19 mouse cellular contexts compared by ENCODE assay signal in the genomic region with DNA sequence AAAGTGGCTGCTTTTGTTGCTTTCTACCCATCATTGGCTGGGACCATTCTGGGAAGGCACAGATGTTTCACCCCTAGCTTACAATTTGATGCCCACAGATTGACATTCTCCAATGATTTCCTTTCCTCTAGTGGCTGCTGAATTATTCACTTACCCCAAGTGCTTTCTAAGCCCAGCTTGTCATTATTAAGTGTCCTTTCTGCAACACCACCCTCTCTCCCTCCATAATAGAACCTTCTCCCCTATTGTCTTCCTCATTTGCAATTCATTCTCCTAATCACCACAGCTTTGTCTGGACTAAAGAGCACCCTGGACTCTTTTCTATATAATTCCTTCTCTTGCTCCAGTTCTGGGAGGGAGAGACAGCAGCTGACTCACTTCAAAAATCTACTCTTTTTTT.
DNase-seq lines count a peak whose midpoint lies in the region; ATAC-seq and TF ChIP-seq lines count a peak whose summit lies in the region.
"Had no signal": no experiment of that assay in that cellular context is flagged by ENCODE, and none has a peak within 500 bp of the region (broad histone marks: within the 10 kb centered on the region; RNA-seq: fewer than 3 reads in every experiment).

No protein-coding gene starts in this region.

- no peaks in the 10 kb centered on the region for H3K4me1 ChIP-seq in hindbrain, embryonic 11.5 days (replicated peaks; ENCODE audit: control insufficient read depth, insufficient read depth, low read length)
- no peaks in the 10 kb centered on the region for H3K4me1 ChIP-seq in hindbrain, postnatal 0 days (ENCODE audit: insufficient read depth, low read length)
- peaks cover 7% of the 10 kb centered on the region; the same call in 1 of the 2 replicates for H3K4me1 ChIP-seq in hindbrain, embryonic 14.5 days (replicated peaks; ENCODE audit: control insufficient read depth, insufficient read depth, low read length)
- H3K4me1 ChIP-seq: embryonic facial prominence, embryonic 13.5 days; heart, embryonic 10.5 days; limb, embryonic 15.5 days; stomach, embryonic 15.5 days had no signal

- H3K27ac ChIP-seq in hindbrain, embryonic 11.5 days (ENCODE audit: low read depth, low read length): peak overlapping the region; percentile 75; the same call in 1 of the 2 replicates
- H3K27ac ChIP-seq in hindbrain, postnatal 0 days: no peak overlapping the region
- H3K27ac ChIP-seq in hindbrain, embryonic 14.5 days: no peak overlapping the region
- H3K27ac ChIP-seq: embryonic facial prominence, embryonic 13.5 days; heart, embryonic 10.5 days; left cerebral cortex, adult 2 months; limb, embryonic 15.5 days; stomach, embryonic 15.5 days had no signal

- no peak for TF ChIP-seq CTCF in hindbrain, postnatal 0 days (IDR thresholded peaks at IDR 0.05; ENCODE audit: low read depth)

- no peak overlapping the region for H3K9ac ChIP-seq in hindbrain, embryonic 11.5 days (ENCODE audit: low read depth, low read length)
- H3K9ac ChIP-seq in hindbrain, postnatal 0 days (replicated peaks; ENCODE audit: low read length): no peak overlapping the region
- H3K9ac ChIP-seq in hindbrain, embryonic 14.5 days: no peak overlapping the region
- H3K9ac ChIP-seq: embryonic facial prominence, embryonic 13.5 days; limb, embryonic 15.5 days; stomach, embryonic 15.5 days had no signal

- H3K4me2 ChIP-seq in hindbrain, embryonic 11.5 days (replicated peaks; ENCODE audit: low read depth, low read length): no peak overlapping the region
- H3K4me2 ChIP-seq in hindbrain, postnatal 0 days (ENCODE audit: low read depth, low read length): no peak overlapping the region
- H3K4me2 ChIP-seq in hindbrain, embryonic 14.5 days (replicated peaks): no peak overlapping the region
- H3K4me2 ChIP-seq: embryonic facial prominence, embryonic 13.5 days; limb, embryonic 15.5 days; stomach, embryonic 15.5 days had no signal

- H3K36me3 ChIP-seq in hindbrain, embryonic 11.5 days (ENCODE audit: control insufficient read depth, insufficient read depth, low read length): no peaks in the 10 kb centered on the region
- H3K36me3 ChIP-seq in hindbrain, postnatal 0 days (ENCODE audit: insufficient read depth, low read length): no peaks in the 10 kb centered on the region
- H3K36me3 ChIP-seq in hindbrain, embryonic 14.5 days (replicated peaks; ENCODE audit: control insufficient read depth, insufficient read depth): no peaks in the 10 kb centered on the region
- H3K36me3 ChIP-seq: embryonic facial prominence, embryonic 13.5 days; heart, embryonic 10.5 days; limb, embryonic 15.5 days; stomach, embryonic 15.5 days had no signal

- no peak overlapping the region for H3K4me3 ChIP-seq in hindbrain, embryonic 11.5 days (ENCODE audit: low read depth, low read length)
- no peak overlapping the region for H3K4me3 ChIP-seq in hindbrain, postnatal 0 days (ENCODE audit: low read length)
- H3K4me3 ChIP-seq in hindbrain, embryonic 14.5 days (replicated peaks; ENCODE audit: low read length): no peak overlapping the region
- H3K4me3 ChIP-seq: embryonic facial prominence, embryonic 13.5 days; heart, embryonic 10.5 days; left cerebral cortex, adult 2 months; limb, embryonic 15.5 days; stomach, embryonic 15.5 days had no signal

- peak; percentile 32 for DNase-seq in hindbrain, embryonic 11.5 days (ENCODE audit: low spot score)
- DNase-seq in hindbrain, postnatal 0 days (ENCODE audit: low spot score): no peak
- DNase-seq in embryo, embryonic 10.5 days (ENCODE audit: low spot score): peak; percentile 33
- no peak for DNase-seq in hindbrain, embryonic 14.5 days (ENCODE audit: low spot score)
- DNase-seq in retina, embryonic 14.5 days (ENCODE audit: low spot score): peak; percentile 53
- DNase-seq in cerebellum, postnatal 25 days: no peak
- no peak for DNase-seq in T-cell, adult 2 months (ENCODE audit: low spot score)
- DNase-seq: cerebellum, adult 8-10 months; gastrocnemius, postnatal 10 days; heart, postnatal 36 days; lung, adult 18-20 months; lung, postnatal 4 days; thymus, postnatal 14 days had no signal

- no peaks in the 10 kb centered on the region for H3K9me3 ChIP-seq in hindbrain, embryonic 11.5 days (ENCODE audit: control insufficient read depth, low read length)
- H3K9me3 ChIP-seq in hindbrain, postnatal 0 days (ENCODE audit: low read length): no peaks in the 10 kb centered on the region
- H3K9me3 ChIP-seq in hindbrain, embryonic 14.5 days (ENCODE audit: control insufficient read depth, low read length): no peaks in the 10 kb centered on the region
- H3K9me3 ChIP-seq: embryonic facial prominence, embryonic 13.5 days; heart, embryonic 10.5 days; limb, embryonic 15.5 days; stomach, embryonic 15.5 days had no signal

- no peaks in the 10 kb centered on the region for H3K27me3 ChIP-seq in hindbrain, embryonic 11.5 days (ENCODE audit: control insufficient read depth, insufficient read depth, low read length)
- H3K27me3 ChIP-seq in hindbrain, postnatal 0 days (ENCODE audit: insufficient read depth, low read length): no peaks in the 10 kb centered on the region
- no peaks in the 10 kb centered on the region for H3K27me3 ChIP-seq in hindbrain, embryonic 14.5 days (ENCODE audit: control insufficient read depth, insufficient read depth, low read length)
- H3K27me3 ChIP-seq: embryonic facial prominence, embryonic 13.5 days; limb, embryonic 15.5 days; stomach, embryonic 15.5 days had no signal

- peak; percentile 89 for ATAC-seq in hindbrain, embryonic 11.5 days (ENCODE audit: low FRiP score)
- ATAC-seq in hindbrain, postnatal 0 days: no peak
- peak; percentile 71; the same call in 1 of the 2 replicates for ATAC-seq in hindbrain, embryonic 14.5 days (ENCODE audit: low FRiP score)
- ATAC-seq: intestine, postnatal 0 days had no signal

Comparison
In these comparisons a context has a peak if more than half of its experiments do, and no peak if none do; other contexts are left out.
1. DNase-seq: peak in hindbrain, embryonic 11.5 days (single experiment), embryo, embryonic 10.5 days (single experiment) and retina, embryonic 14.5 days (single experiment); none in hindbrain, postnatal 0 days (single experiment), hindbrain, embryonic 14.5 days (single experiment), cerebellum, postnatal 25 days (0 of 2) and T-cell, adult 2 months (single experiment).